In genomic region chr16:30252003-30252418, GRCm38 (mm10) we compare ENCODE assay signal across 7 mouse cellular contexts. TPM values are rescaled to one million over a fixed set of nuclear protein-coding genes. Genes with fewer than 3 reads are reported as not detected.
A peak's percentile ranks its signal among the peaks of the same experiment; 100 is the strongest.
DNase-seq lines count a peak whose midpoint lies in the region; ATAC-seq lines count a peak whose summit lies in the region.

No protein-coding gene starts in this region.

- intact Hi-C loops in left cerebral cortex, postnatal 4 days (cut with DNase I), result loop anchor here (10.0 kb wide), 1 partner anchor 53 kb away; no protein-coding TSS in a partner anchor

- no peak overlapping the region for H3K9ac ChIP-seq in midbrain, embryonic 11.5 days (ENCODE audit: low read length)

- peaks cover 3% of the 10 kb centered on the region; the same call in 1 of the 2 replicates for H3K27me3 ChIP-seq in midbrain, embryonic 11.5 days (ENCODE audit: control insufficient read depth, insufficient read depth, low read length)

- DNase-seq in adrenal gland, adult 8-10 months, result peak; percentile 66
- peak; percentile 88 for DNase-seq in embryo, embryonic 9.5 days (ENCODE audit: extremely low spot score)
- peak; percentile 78 for DNase-seq in kidney, adult 11 months
- DNase-seq in left cerebral cortex, postnatal 4 days, result peak; percentile 70
- DNase-seq in midbrain, embryonic 11.5 days (ENCODE audit: low spot score, missing footprints), result peak; percentile 96
- DNase-seq in skeletal muscle tissue, adult 2 months (ENCODE audit: low read depth, low spot score), result peak; percentile 66

- H3K27ac ChIP-seq in midbrain, embryonic 11.5 days (ENCODE audit: low read depth, low read length), result no peak overlapping the region

- 3% methylated on average over 21 of the region's 21 CpGs for WGBS in midbrain, embryonic 11.5 days

- no peaks in the 10 kb centered on the region for H3K36me3 ChIP-seq in midbrain, embryonic 11.5 days (ENCODE audit: control insufficient read depth, insufficient read depth, low read length)

- H3K4me2 ChIP-seq in midbrain, embryonic 11.5 days, result peak overlapping the region; percentile 16

- ATAC-seq in granulocyte monocyte progenitor cell, adult 5-6 weeks (replicated peaks; ENCODE audit: poor library complexity, severe bottlenecking), result peak; percentile 99
- ATAC-seq in midbrain, embryonic 11.5 days (ENCODE audit: low FRiP score), result peak; percentile 78; the same call in 1 of the 2 replicates

- H3K4me3 ChIP-seq in midbrain, embryonic 11.5 days (ENCODE audit: low read depth, low read length), result no peak overlapping the region

- peaks cover 3% of the 10 kb centered on the region for H3K4me1 ChIP-seq in midbrain, embryonic 11.5 days (ENCODE audit: control insufficient read depth, insufficient read depth, low read length)

- H3K9me3 ChIP-seq in midbrain, embryonic 11.5 days (ENCODE audit: control insufficient read depth, low read length), result no peaks in the 10 kb centered on the region

RNA-seq across cellular contexts. Expression of gene Cpn2, which starts 15.3 kb away (rescaled TPM):
- under 1 TPM; 0.12 to 0.91 (median 0.74) TPM for total RNA-seq in adrenal gland, adult 8-10 months (2022)
- total RNA-seq in granulocyte monocyte progenitor cell, adult 5-6 weeks (2014; fragmentation: Nextera tagmentation), result not detected in 2 replicates
- not detected in 2 replicates for total RNA-seq in granulocyte monocyte progenitor cell, adult 5-6 weeks (2017)
- total RNA-seq in left cerebral cortex, postnatal 4 days (2021), result not detected
- not detected in 2 replicates for polyA plus RNA-seq in midbrain, embryonic 11.5 days (2014; fragmentation: Nextera tagmentation; extraction: Ambion mirVana)

RNA-seq across cellular contexts. Expression of gene Lrrc15, which starts 31.0 kb away (rescaled TPM):
- under 1 TPM in 3 of 4 experiments, not detected in 1; 0.03 to 0.15 (median 0.11) TPM for total RNA-seq in adrenal gland, adult 8-10 months (2022)
- total RNA-seq in granulocyte monocyte progenitor cell, adult 5-6 weeks (2014; fragmentation: Nextera tagmentation), result not detected in 2 replicates
- total RNA-seq in granulocyte monocyte progenitor cell, adult 5-6 weeks (2017), result not detected in 2 replicates
- total RNA-seq in left cerebral cortex, postnatal 4 days (2021), result under 1 TPM in 1 of 2 experiments, not detected in 1; 0.12 TPM
- 0.63 and 0.72 TPM in 2 replicates for polyA plus RNA-seq in midbrain, embryonic 11.5 days (2014; fragmentation: Nextera tagmentation; extraction: Ambion mirVana)

RNA-seq across cellular contexts. Expression of gene Gp5, which starts 58.6 kb away (rescaled TPM):
- total RNA-seq in adrenal gland, adult 8-10 months (2022), result under 1 TPM in 2 of 4 experiments, not detected in 2; 0.15 to 0.27 TPM
- not detected in 2 replicates for total RNA-seq in granulocyte monocyte progenitor cell, adult 5-6 weeks (2014; fragmentation: Nextera tagmentation)
- 1.4 TPM in 1 of 2 replicates, not detected in the other for total RNA-seq in granulocyte monocyte progenitor cell, adult 5-6 weeks (2017)
- under 1 TPM; 0.30 to 0.62 TPM for total RNA-seq in left cerebral cortex, postnatal 4 days (2021)
- polyA plus RNA-seq in midbrain, embryonic 11.5 days (2014; fragmentation: Nextera tagmentation; extraction: Ambion mirVana), result 2.1 and 2.3 TPM in 2 replicates
